Mouse (Mus musculus) layer of hippocampus, postnatal 25 days (tissue): ENCODE data around the gene Mrgpra4. TPM values are rescaled to one million over a fixed set of nuclear protein-coding genes. Genes with fewer than 3 reads are reported as not detected.

Experiments
- DNase-seq, 2 experiments: peaks; one replicate each; pipeline ENCODE4 v3.0.0; 2022; ENCODE audit warnings: mixed read lengths in 2 of 2, low spot score in 1 of 2; ENCODE audit errors: extremely low spot score in 1 of 2
- total RNA-seq, 2 experiments: library from RNA; stranded (reverse); gene quantifications; 2 replicates each; pipeline ENCODE4 v1.2.3; 2021

Gene Mrgpra4
- total RNA-seq = not detected

GRCm38 (mm10) chr7:47981995-47982394 lies at the start of gene Mrgpra4:
TSS of gene Mrgpra4 (minus strand) at chr7:47982095.
- DNase-seq = no peak

GRCm38 (mm10) chr7:48027497-48027896 lies 45.6 kb upstream of the Mrgpra4 start, which contains the start of gene Mrgprx1:
TSS of gene Mrgprx1 (minus strand) at chr7:48027597.
- no peak for DNase-seq

GRCm38 (mm10) chr7:48017874-48018273 lies 36.0 kb upstream of the Mrgpra4 start:
- DNase-seq = no peak

- DNase-seq = no peak
Measured at GRCm38 (mm10) chr7:47995689-47996088, 13.8 kb upstream of the Mrgpra4 start.

- no peak for DNase-seq
Measured at GRCm38 (mm10) chr7:47986752-47987151, 4.9 kb upstream of the Mrgpra4 start.

Other genes with a start within 250 kb of the Mrgpra4 start
- not detected for gene Mrgprx1, start 45.5 kb upstream of the Mrgpra4 start, total RNA-seq
- gene Mrgprb5, start 186.9 kb upstream of the Mrgpra4 start, total RNA-seq = not detected
- gene Mrgprb4, start 217.2 kb upstream of the Mrgpra4 start, total RNA-seq = not detected